Mouse (Mus musculus) kidney, postnatal 0 days (tissue): ENCODE measurements around the gene Ptger2. TPM values are rescaled to one million over a fixed set of nuclear protein-coding genes. Genes with fewer than 3 reads are reported as not detected.

Experiments
- ATAC-seq: fragments of 200-750 bp; cut with Nextera tagmentation; replicated peaks from 2 replicates; pipeline ENCODE4 v1.8.0; 2017; ENCODE audit warnings: low read depth, moderate number of reproducible peaks, moderate TSS enrichment, moderate library complexity; ENCODE audit not compliant: low FRiP score
- DNase-seq: peaks from one replicate; pipeline ENCODE4 v3.0.0-alpha.2; 2016; ENCODE audit warnings: low spot score
- H3K27ac ChIP-seq: fragments of 300-500 bp; sonication (generic); 2 replicates; pipeline ENCODE4 v1.5.1; 2014; ENCODE audit warnings: mild to moderate bottlenecking
- H3K27me3 ChIP-seq: fragments of 300-500 bp; sonication (generic); 2 replicates; pipeline ENCODE4 v1.6.1; 2014; ENCODE audit warnings: low read length, mixed read lengths; ENCODE audit not compliant: insufficient read depth
- H3K36me3 ChIP-seq: fragments of 300-500 bp; sonication (generic); 2 replicates; pipeline ENCODE4 v1.6.1; 2014; ENCODE audit warnings: low read length, mixed read lengths; ENCODE audit not compliant: insufficient read depth
- H3K4me1 ChIP-seq: fragments of 300-500 bp; sonication (generic); replicated peaks from 2 replicates; pipeline ENCODE4 v1.6.1; 2014; ENCODE audit warnings: antibody characterized with exemption, low read length, mixed read lengths; ENCODE audit not compliant: insufficient read depth
- H3K4me2 ChIP-seq: fragments of 300-500 bp; sonication (generic); 2 replicates; pipeline ENCODE4 v1.6.1; 2014; ENCODE audit warnings: mild to moderate bottlenecking, low read length, moderate library complexity, mixed read lengths
- H3K4me3 ChIP-seq: fragments of 300-500 bp; sonication (generic); replicated peaks from 2 replicates; pipeline ENCODE4 v1.5.1; 2014; ENCODE audit warnings: low read depth, low read length
- H3K9ac ChIP-seq: fragments of 300-500 bp; sonication (generic); 2 replicates; pipeline ENCODE4 v1.6.1; 2014; ENCODE audit warnings: low read depth, low read length
- H3K9me3 ChIP-seq: fragments of 300-500 bp; sonication (generic); replicated peaks from 2 replicates; pipeline ENCODE4 v1.6.1; 2016; ENCODE audit warnings: low read length, inconsistent platforms, mixed read lengths
- CTCF ChIP-seq: IDR thresholded peaks from 2 replicates; pipeline ENCODE4 v1.5.1; 2016; ENCODE audit warnings: antibody characterized with exemption, low read depth, mild to moderate bottlenecking, moderate library complexity
- WGBS: fragments of 180-500 bp; shearing (Covaris S2); extraction: QIAGEN DNeasy Blood & Tissue Kit; methylation state at CpG from one replicate; pipeline ENCODE4 v1.1.7; 2014; 5-methylcytosine and 5-hydroxymethylcytosine counted together
- polyA plus RNA-seq: library from polyadenylated mRNA; unstranded; fragments of >200 nt; fragmentation: Nextera tagmentation; extraction: Ambion mirVana; gene quantifications from 2 replicates; pipeline ENCODE4 v1.2.1, GENCODE M21; 2015

Gene Ptger2
- polyA plus RNA-seq, 1 experiment from 2014 or later: 1.1 TPM

GRCm38 (mm10) chr14:45005698-45006283 is 17.8 kb downstream of the Ptger2 start:
- Histone ChIP-seq H3K4me3 (no peak overlapping the region), H3K36me3 (no peaks in the 10 kb centered on the region), H3K4me1 (no peaks in the 10 kb centered on the region), H3K9ac (no peak overlapping the region), H3K9me3 (no peaks in the 10 kb centered on the region), H3K27ac (no peak overlapping the region), H3K4me2 (no peak overlapping the region), H3K27me3 (no peaks in the 10 kb centered on the region)
- ATAC-seq (no peak), DNase-seq (no peak)
- no peak for TF ChIP-seq CTCF
- 75% methylated on average over 4 of the region's 4 CpGs for WGBS

GRCm38 (mm10) chr14:45009242-45009641 is 21.2 kb downstream of the Ptger2 start:
- H3K9ac ChIP-seq: no peak overlapping the region
- H3K36me3 ChIP-seq: no peaks in the 10 kb centered on the region
- H3K27me3 ChIP-seq: no peaks in the 10 kb centered on the region
- no peak overlapping the region for H3K27ac ChIP-seq
- no peaks in the 10 kb centered on the region for H3K4me1 ChIP-seq
- H3K9me3 ChIP-seq: no peaks in the 10 kb centered on the region
- H3K4me3 ChIP-seq: no peak overlapping the region
- DNase-seq (no peak), ATAC-seq (no peak)
- H3K4me2 ChIP-seq: no peak overlapping the region
- WGBS: 89% methylated on average over 1 of the region's 1 CpGs
- TF ChIP-seq CTCF: no peak

- ATAC-seq (no peak), DNase-seq (no peak)
- no peak for TF ChIP-seq CTCF
- Histone ChIP-seq H3K4me1 (no peaks in the 10 kb centered on the region), H3K9me3 (no peaks in the 10 kb centered on the region), H3K9ac (no peak overlapping the region), H3K4me2 (no peak overlapping the region), H3K36me3 (no peaks in the 10 kb centered on the region), H3K4me3 (no peak overlapping the region), H3K27ac (no peak overlapping the region), H3K27me3 (no peaks in the 10 kb centered on the region)
- 83% methylated on average over 2 of the region's 2 CpGs for WGBS
Measured at GRCm38 (mm10) chr14:45011260-45011659, 23.3 kb downstream of the Ptger2 start.

DNA sequence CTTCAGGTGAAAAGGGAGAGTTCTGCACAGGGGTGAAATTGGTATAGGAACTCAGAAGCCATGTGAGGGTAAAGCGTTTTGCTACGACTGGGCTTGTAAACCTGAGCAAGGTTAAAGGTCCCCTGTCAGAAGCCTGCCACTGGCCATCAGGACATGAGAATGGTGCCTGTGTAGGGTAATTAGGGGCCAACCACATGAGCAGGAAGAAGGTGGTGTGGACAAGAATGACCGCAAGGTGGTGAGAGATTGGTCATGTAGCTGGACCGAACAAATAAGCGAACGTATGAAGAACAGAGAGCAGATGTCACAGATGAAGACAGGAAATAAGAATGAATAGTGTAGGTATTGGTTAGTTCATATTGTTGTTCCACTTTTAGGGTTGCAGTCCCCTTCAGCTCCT is 23.7 kb downstream of the Ptger2 start:
- Histone ChIP-seq H3K9me3 (no peaks in the 10 kb centered on the region), H3K4me3 (no peak overlapping the region), H3K27me3 (no peaks in the 10 kb centered on the region), H3K9ac (no peak overlapping the region), H3K4me2 (no peak overlapping the region), H3K36me3 (no peaks in the 10 kb centered on the region), H3K4me1 (no peaks in the 10 kb centered on the region), H3K27ac (no peak overlapping the region)
- 86% methylated on average over 6 of the region's 6 CpGs for WGBS
- no peak for TF ChIP-seq CTCF
- DNase-seq (no peak), ATAC-seq (no peak)

DNA sequence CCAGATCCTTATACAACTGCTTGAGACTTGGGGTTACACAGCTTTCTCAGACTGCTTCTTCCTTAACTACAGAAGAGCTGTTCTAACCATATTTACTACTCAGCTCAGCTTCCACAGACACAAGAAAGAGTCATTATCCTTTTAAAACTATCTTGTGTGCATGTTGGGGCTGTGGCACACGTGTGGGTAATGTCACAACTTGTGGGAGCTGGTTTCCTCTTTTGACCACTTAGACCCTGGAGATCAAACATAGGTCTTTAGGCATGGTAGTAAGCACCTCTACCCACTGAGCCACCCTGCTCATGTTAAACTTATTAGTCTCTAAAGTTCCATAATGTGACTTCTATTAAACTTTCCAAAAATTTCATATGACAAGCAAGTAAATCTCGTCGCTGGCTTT is 33.6 kb downstream of the Ptger2 start:
- no peak for ATAC-seq
- H3K9me3 ChIP-seq: no peaks in the 10 kb centered on the region
- no peak overlapping the region for H3K4me3 ChIP-seq
- no peak overlapping the region for H3K27ac ChIP-seq
- WGBS: 81% methylated on average over 3 of the region's 3 CpGs
- no peaks in the 10 kb centered on the region for H3K36me3 ChIP-seq
- H3K27me3 ChIP-seq: no peaks in the 10 kb centered on the region
- no peak overlapping the region for H3K4me2 ChIP-seq
- TF ChIP-seq CTCF: no peak
- H3K4me1 ChIP-seq: no peaks in the 10 kb centered on the region
- H3K9ac ChIP-seq: no peak overlapping the region
- no peak for DNase-seq

DNA sequence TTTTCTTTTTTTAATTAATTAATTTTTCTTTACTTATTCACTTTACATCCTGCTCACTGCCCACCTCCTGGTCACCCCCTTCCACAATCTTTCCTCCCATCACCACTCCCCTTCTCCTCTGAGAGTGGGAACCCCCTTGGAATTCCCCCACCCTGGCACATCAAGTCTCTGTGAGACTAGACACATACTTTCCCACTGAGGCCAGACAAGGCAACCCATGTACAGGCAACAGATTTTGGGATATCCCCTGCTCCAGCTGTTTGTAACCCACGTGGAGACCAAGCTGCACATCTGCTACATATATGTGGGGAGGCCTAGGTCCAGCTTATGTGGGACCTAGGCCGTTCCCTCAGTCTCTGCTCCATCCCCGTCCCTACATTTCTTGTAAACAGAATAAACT is 46.3 kb downstream of the Ptger2 start:
- H3K9me3 ChIP-seq: no peaks in the 10 kb centered on the region
- no peak overlapping the region for H3K4me2 ChIP-seq
- no peak for TF ChIP-seq CTCF
- no peaks in the 10 kb centered on the region for H3K4me1 ChIP-seq
- no peaks in the 10 kb centered on the region for H3K36me3 ChIP-seq
- no peak overlapping the region for H3K9ac ChIP-seq
- 85% methylated on average over 3 of the region's 3 CpGs for WGBS
- H3K27me3 ChIP-seq: no peaks in the 10 kb centered on the region
- no peak for ATAC-seq
- no peak overlapping the region for H3K4me3 ChIP-seq
- no peak overlapping the region for H3K27ac ChIP-seq
- DNase-seq: no peak

DNA sequence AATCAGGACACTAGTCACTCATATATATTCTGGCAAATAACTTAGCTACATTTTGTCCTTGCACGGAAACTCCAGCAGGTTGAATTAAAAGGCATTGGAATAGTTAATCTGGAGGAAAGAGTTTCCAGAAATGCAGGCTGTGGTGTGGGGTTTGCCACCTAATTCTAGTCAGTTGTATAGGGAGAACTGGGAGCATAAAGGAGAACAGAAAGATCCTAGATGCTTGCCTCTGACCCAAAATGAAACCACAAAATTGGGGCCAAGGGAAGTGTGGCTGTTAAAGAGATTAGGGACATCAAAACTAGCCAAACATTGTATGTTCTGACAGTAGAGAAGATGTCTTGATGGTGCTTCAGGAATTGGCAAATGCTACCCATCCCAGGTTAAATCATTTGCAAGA is 48.6 kb downstream of the Ptger2 start:
- WGBS: 95% methylated on average over 1 of the region's 1 CpGs

More for the DNA sequence above, 48.6 kb downstream of the Ptger2 start:
- Histone ChIP-seq H3K27ac (no peak overlapping the region), H3K4me2 (no peak overlapping the region), H3K4me1 (no peaks in the 10 kb centered on the region), H3K9me3 (no peaks in the 10 kb centered on the region), H3K36me3 (no peaks in the 10 kb centered on the region), H3K4me3 (no peak overlapping the region), H3K27me3 (no peaks in the 10 kb centered on the region), H3K9ac (no peak overlapping the region)
- ATAC-seq: no peak
- TF ChIP-seq CTCF: no peak
- no peak for DNase-seq
